Mouse (Mus musculus): Measurements from ENCODE around the gene Camk2d. TPM values are rescaled to one million over a fixed set of nuclear protein-coding genes. Genes with fewer than 3 reads are reported as not detected.
A peak's percentile ranks its signal among the peaks of the same experiment; 100 is the strongest.

The Camk2d gene
- total RNA-seq, 2 experiments from 2014 or later: 35.5 to 36.4 TPM

GRCm38 (mm10) chr3:126690627-126691505 is 94.8 kb downstream of the Camk2d start:
- H3K4me3 ChIP-seq: no peak overlapping the region
- DNase-seq (ENCODE audit: low spot score in 2 of 2): no peak
- no peak for TF ChIP-seq CTCF (conservative IDR thresholded peaks at IDR 0.05)
- H3K27ac ChIP-seq: no peak overlapping the region

DNA sequence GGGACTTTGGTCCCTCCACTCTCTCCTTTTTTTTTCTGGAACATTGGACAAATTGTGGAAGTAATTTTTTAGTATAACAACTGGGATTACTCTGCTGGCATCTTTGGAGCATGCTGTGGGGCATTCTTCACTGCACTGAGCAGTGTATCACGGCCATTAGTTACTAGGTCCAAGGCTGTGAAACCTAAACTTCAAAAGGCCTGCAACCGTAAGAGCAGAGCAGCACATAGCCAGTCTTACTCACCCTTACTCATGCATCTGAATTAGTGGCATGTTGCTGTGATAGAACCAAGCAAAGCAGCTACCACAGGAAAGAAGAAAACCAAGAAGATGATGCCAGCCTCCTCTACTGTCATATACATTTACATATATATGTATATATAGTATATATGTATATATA is 95.5 kb downstream of the Camk2d start:
- no peak for TF ChIP-seq CTCF (conservative IDR thresholded peaks at IDR 0.05)
- Histone ChIP-seq H3K4me3 (no peak overlapping the region), H3K27ac (no peak overlapping the region)
- DNase-seq (ENCODE audit: low spot score in 2 of 2): no peak

GRCm38 (mm10) chr3:126692797-126693196 is 96.7 kb downstream of the Camk2d start:
- no peak for DNase-seq (ENCODE audit: low spot score in 2 of 2)
- no peak for TF ChIP-seq CTCF (conservative IDR thresholded peaks at IDR 0.05)
- peak overlapping the region; percentile 56 for H3K27ac ChIP-seq
- H3K4me3 ChIP-seq: peak overlapping the region; percentile 42; the same call in 1 of the 2 replicates

- DNase-seq (ENCODE audit: low spot score in 2 of 2): no peak
- Histone ChIP-seq H3K27ac (peak overlapping the region; percentile 56), H3K4me3 (peak overlapping the region; percentile 42)
- TF ChIP-seq CTCF (conservative IDR thresholded peaks at IDR 0.05): no peak
Observed at GRCm38 (mm10) chr3:126693302-126693701, 97.2 kb downstream of the Camk2d start.

DNA sequence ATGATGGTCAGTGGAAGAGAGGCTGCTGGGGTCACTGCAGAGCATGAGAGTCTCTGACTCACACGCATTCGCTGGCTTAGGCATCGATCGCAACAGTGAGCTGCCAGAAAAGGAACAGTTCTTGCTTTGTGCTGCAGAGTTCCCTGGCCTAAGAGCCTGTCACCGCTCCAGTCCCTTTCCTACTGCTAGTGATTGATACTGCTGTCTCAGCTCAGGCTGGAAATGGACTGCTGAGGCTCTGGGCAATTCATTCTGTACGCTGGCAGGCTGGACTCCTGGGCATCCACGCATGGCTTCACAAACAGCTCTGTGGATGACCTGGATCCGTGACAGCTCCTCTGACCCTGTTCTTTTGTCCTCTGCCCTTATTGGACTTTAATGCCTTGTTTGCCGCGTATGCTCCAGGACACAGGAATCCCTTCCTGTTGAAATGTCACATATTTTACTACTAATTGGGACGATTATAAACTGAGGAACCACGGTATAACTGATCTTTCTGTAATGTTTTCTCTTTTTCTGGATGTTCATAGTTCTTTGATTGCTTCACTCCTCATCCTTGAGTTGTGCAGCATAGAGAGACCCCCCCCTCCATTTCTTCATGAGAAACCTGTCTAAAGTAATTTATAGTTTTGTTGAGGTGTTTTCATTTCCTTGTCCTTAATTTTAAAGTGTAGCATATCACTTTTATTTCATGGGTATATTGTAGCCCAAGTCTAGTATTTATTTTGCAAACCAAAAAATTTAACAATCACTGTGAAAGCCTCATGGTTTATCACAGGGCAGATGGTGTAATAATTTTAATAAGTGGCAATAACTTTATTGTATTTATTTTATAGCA is 99.6 kb downstream of the Camk2d start:
- TF ChIP-seq CTCF (conservative IDR thresholded peaks at IDR 0.05): no peak
- Histone ChIP-seq H3K4me3 (no peak overlapping the region), H3K27ac (peak overlapping the region; percentile 41; the same call in 1 of the 2 replicates)
- peak; percentile 61 to 83 for DNase-seq (ENCODE audit: low spot score in 2 of 2)

DNA sequence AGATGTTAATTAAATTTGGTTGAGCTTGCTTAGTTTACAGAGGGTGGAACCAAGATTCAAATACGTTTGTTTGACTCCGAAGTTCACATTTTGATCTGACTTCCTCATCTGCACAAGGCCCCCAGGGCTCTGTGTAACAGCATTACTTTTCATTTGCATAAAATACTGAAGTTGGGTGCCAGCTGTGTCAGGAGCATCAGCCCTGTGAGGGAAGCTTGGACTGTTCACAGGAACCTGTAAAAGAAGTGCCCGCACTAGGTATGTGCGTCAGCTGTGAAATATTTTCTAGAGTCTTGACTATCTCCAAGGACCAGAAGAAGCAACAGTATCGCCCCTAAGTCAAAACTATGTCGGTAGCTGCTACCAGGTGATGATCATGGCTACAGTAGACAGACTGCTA is 100.5 kb downstream of the Camk2d start:
- H3K4me3 ChIP-seq: no peak overlapping the region
- no peak overlapping the region for H3K27ac ChIP-seq
- DNase-seq (ENCODE audit: low spot score in 2 of 2): no peak
- TF ChIP-seq CTCF (conservative IDR thresholded peaks at IDR 0.05): no peak

GRCm38 (mm10) chr3:126699740-126700139 is 103.6 kb downstream of the Camk2d start:
- no peak overlapping the region for H3K4me3 ChIP-seq
- no peak for DNase-seq (ENCODE audit: low spot score in 2 of 2)
- no peak for TF ChIP-seq CTCF (conservative IDR thresholded peaks at IDR 0.05)
- no peak overlapping the region for H3K27ac ChIP-seq

DNA sequence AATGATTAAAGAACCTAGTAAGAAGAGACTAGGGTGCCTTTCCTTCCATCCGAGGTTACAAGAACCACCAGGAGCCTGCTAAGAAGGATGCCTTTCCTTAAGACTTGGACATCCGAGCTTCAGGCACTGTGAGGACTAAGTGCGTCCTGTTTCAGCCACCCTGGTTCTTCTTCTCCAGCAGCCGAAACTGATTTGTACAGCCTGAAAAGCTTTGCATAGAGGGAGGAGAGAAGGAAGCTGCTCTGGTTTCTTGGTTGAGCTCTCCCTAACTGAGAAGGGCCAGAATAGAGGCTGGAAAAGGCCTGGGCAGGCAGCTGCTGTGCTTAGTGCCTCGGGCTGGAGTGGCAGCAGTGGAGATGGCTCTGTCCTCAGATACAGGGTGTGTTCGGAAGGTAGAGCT is 105.0 kb downstream of the Camk2d start:
- no peak for DNase-seq (ENCODE audit: low spot score in 2 of 2)
- no peak overlapping the region for H3K4me3 ChIP-seq
- H3K27ac ChIP-seq: no peak overlapping the region
- TF ChIP-seq CTCF (conservative IDR thresholded peaks at IDR 0.05): no peak

GRCm38 (mm10) chr3:126701586-126701985 is 105.5 kb downstream of the Camk2d start:
- H3K27ac ChIP-seq: no peak overlapping the region
- no peak for TF ChIP-seq CTCF (conservative IDR thresholded peaks at IDR 0.05)
- no peak overlapping the region for H3K4me3 ChIP-seq
- DNase-seq (ENCODE audit: low spot score in 2 of 2): no peak

- TF ChIP-seq CTCF (conservative IDR thresholded peaks at IDR 0.05): no peak
- DNase-seq (ENCODE audit: low spot score in 2 of 2): no peak
- no peak overlapping the region for H3K27ac ChIP-seq
- H3K4me3 ChIP-seq: no peak overlapping the region
Observed at GRCm38 (mm10) chr3:126705490-126705889, 109.4 kb downstream of the Camk2d start.

GRCm38 (mm10) chr3:126714281-126714680 is 118.2 kb downstream of the Camk2d start:
- DNase-seq (ENCODE audit: low spot score in 2 of 2): no peak
- H3K4me3 ChIP-seq: no peak overlapping the region
- TF ChIP-seq CTCF (conservative IDR thresholded peaks at IDR 0.05): no peak

GRCm38 (mm10) chr3:126723021-126723449 is 126.9 kb downstream of the Camk2d start:
- Histone ChIP-seq H3K27ac (peak overlapping the region; percentile 76), H3K4me3 (peak overlapping the region; percentile 25)
- peak; percentile 50 to 63 for DNase-seq (ENCODE audit: low spot score in 2 of 2)
- TF ChIP-seq CTCF (conservative IDR thresholded peaks at IDR 0.05): no peak

More at GRCm38 (mm10) chr3:126714281-126714680, 118.2 kb downstream of the Camk2d start:
- H3K27ac ChIP-seq: no peak overlapping the region

DNA sequence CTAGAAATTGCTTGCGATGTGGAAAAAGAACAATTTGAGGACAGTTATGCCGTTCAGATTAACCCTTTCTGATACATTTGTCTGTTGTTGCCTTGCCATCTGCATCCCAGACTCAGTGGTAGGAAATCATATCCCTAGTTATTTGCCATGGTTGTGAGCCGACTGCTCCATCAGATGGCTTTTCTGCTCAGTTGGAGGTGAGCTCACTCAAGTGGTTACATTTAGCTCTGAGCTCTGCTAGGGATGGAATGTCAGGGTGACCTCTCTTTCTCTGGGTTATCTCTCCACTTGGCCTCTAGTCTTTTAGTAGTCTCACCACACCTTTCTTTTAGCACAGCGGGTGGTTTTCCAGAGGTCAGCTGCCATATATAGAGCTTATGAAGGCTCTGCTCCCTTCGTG is 127.4 kb downstream of the Camk2d start:
- H3K4me3 ChIP-seq: peak overlapping the region; percentile 25
- no peak for TF ChIP-seq CTCF (conservative IDR thresholded peaks at IDR 0.05)
- no peak for DNase-seq (ENCODE audit: low spot score in 2 of 2)
- H3K27ac ChIP-seq: peak overlapping the region; percentile 76

Measured in layer of hippocampus, adult 2 months (tissue).